Mouse (Mus musculus) lung, postnatal 0 days (tissue): ENCODE measurements at regions not wholly inside any gene's neighbourhood (a gene's known extent, or its start where the extent isn't known, plus 50 kb on each side); places are given as distances from the start of the nearest gene placed in this dataset.

Experiments used
- CTCF ChIP-seq: IDR thresholded peaks from 2 replicates; pipeline ENCODE4 v1.5.1; 2016; ENCODE audit warnings: antibody characterized with exemption, mild to moderate bottlenecking
- EP300 ChIP-seq: IDR thresholded peaks from 2 replicates; pipeline ENCODE4 v1.6.1; 2016; ENCODE audit warnings: antibody characterized with exemption, mild to moderate bottlenecking, control low read depth

GRCm38 (mm10) chr4:10124252-10124651, 750.0 kb upstream of the 2610301B20Rik start:
- no peak for TF ChIP-seq CTCF
- no peak for TF ChIP-seq EP300
